Mouse (Mus musculus) small intestine, adult 2 months (tissue): ENCODE results near the gene Asic2. TPM values are rescaled to one million over a fixed set of nuclear protein-coding genes. Genes with fewer than 3 reads are reported as not detected.

Source experiments
- H3K27ac ChIP-seq: fragments of 200-500 bp; 2 replicates; pipeline ENCODE4 v1.5.1; 2012; ENCODE audit warnings: low read depth, low read length, control low read depth, inconsistent platforms; ENCODE audit not compliant: insufficient read depth
- H3K27me3 ChIP-seq: fragments of 200-500 bp; 2 replicates; pipeline ENCODE4 v1.6.1; 2012; ENCODE audit warnings: mild to moderate bottlenecking, moderate library complexity, low read length, inconsistent platforms; ENCODE audit not compliant: control insufficient read depth, insufficient read depth
- H3K36me3 ChIP-seq: fragments of 200-500 bp; 2 replicates; pipeline ENCODE4 v1.6.1; 2012; ENCODE audit warnings: mild to moderate bottlenecking, low read length, control low read depth, inconsistent platforms; ENCODE audit not compliant: control insufficient read depth, insufficient read depth
- H3K4me1 ChIP-seq: fragments of 200-500 bp; 2 replicates; pipeline ENCODE4 v1.6.1; 2012; ENCODE audit warnings: low read length, inconsistent platforms, mixed read lengths; ENCODE audit not compliant: control insufficient read depth, insufficient read depth, insufficient read length
- H3K4me3 ChIP-seq: fragments of 200-500 bp; 2 replicates; pipeline ENCODE4 v1.5.1; 2012; ENCODE audit warnings: low read depth, mild to moderate bottlenecking, control low read depth, inconsistent platforms, low read length, moderate library complexity
- CTCF ChIP-seq: fragments of 200-500 bp; IDR thresholded peaks from 2 replicates; pipeline ENCODE4 v1.5.1; 2012; ENCODE audit warnings: low read depth, mild to moderate bottlenecking, control low read depth, inconsistent platforms, low read length, moderate library complexity, mixed read lengths; ENCODE audit not compliant: insufficient replicate concordance, insufficient read length; ENCODE audit errors: extremely low read depth
- POLR2A ChIP-seq: fragments of 200-500 bp; IDR thresholded peaks from 2 replicates; pipeline ENCODE4 v1.6.1; 2012; ENCODE audit warnings: low read depth, mild to moderate bottlenecking, control low read depth, inconsistent platforms, low read length, moderate library complexity
- WGBS: fragments of 180-500 bp; shearing (Covaris S2); methylation state at CpG from one replicate; pipeline ENCODE4 v1.1.7; 2018; 5-methylcytosine and 5-hydroxymethylcytosine counted together
- polyA plus RNA-seq: library from polyadenylated mRNA; depleted of rRNA; stranded (reverse); fragments of >200 nt; gene quantifications from 2 replicates; pipeline ENCODE4 v1.2.3, GENCODE M21; 2012

Gene Asic2
- polyA plus RNA-seq, 1 experiment, result 1.4 TPM

- peak; percentile 10; the same call in 1 of the 2 replicates for TF ChIP-seq CTCF
- TF ChIP-seq POLR2A, result no peak
- no peak overlapping the region for H3K4me3 ChIP-seq
- H3K27ac ChIP-seq, result no peak overlapping the region
- no peaks in the 10 kb centered on the region for H3K4me1 ChIP-seq
- no peaks in the 10 kb centered on the region for H3K36me3 ChIP-seq
- H3K27me3 ChIP-seq, result no peaks in the 10 kb centered on the region
Observed at GRCm38 (mm10) chr11:81476231-81476630, 492.0 kb downstream of the Asic2 start.

- H3K4me1 ChIP-seq, result no peaks in the 10 kb centered on the region
- no peaks in the 10 kb centered on the region for H3K27me3 ChIP-seq
- no peak overlapping the region for H3K4me3 ChIP-seq
- H3K27ac ChIP-seq, result no peak overlapping the region
- 72% methylated on average over 2 of the region's 2 CpGs for WGBS
- no peaks in the 10 kb centered on the region for H3K36me3 ChIP-seq
- TF ChIP-seq CTCF (no peak), POLR2A (no peak)
Observed at GRCm38 (mm10) chr11:81474121-81474520, 494.1 kb downstream of the Asic2 start.

DNA sequence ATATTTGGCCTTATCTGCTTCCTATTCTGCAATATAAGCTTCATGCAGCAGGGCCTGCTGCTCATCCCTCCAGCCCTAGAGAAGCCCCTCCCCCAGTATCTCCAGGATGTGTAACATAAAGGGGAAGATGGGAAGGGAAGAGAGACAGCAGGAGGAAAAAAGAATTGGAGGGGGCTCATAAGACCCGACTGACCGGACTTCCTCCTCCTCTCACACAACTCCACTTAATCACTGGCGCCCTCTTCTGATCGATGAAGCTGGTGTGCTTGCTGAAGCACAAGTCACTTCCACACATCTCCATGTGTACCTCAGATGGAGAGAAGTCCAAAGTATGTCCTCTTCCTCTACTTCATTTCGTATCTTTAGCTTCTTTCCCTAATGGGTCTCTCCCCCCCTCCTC, 506.1 kb downstream of the Asic2 start:
- no peaks in the 10 kb centered on the region for H3K27me3 ChIP-seq
- H3K27ac ChIP-seq, result no peak overlapping the region
- WGBS, result 12% methylated on average over 5 of the region's 5 CpGs
- H3K36me3 ChIP-seq, result no peaks in the 10 kb centered on the region
- H3K4me1 ChIP-seq, result no peaks in the 10 kb centered on the region
- TF ChIP-seq POLR2A (no peak), CTCF (peak; percentile 21; the same call in 1 of the 2 replicates)
- no peak overlapping the region for H3K4me3 ChIP-seq

DNA sequence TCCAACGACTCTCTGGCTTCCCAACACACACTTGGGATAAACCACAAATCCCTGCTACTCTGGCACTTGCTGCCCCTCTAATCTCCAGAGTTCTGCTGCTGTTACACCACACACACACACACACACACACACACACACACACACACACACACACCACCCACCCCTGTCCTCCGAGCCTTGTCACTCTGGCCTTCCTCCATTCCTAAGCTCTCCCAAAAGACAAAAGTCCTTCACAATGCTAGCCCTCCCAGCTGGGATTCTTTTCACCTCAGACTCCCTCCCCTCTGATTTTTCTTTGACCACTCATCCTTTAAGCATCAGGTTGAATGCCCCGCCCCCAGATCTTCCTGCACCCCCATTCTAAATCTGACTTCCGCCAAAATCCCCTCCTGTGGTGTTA, 506.5 kb downstream of the Asic2 start:
- no peak overlapping the region for H3K4me3 ChIP-seq
- no peaks in the 10 kb centered on the region for H3K4me1 ChIP-seq
- no peaks in the 10 kb centered on the region for H3K36me3 ChIP-seq
- 40% methylated on average over 4 of the region's 4 CpGs for WGBS
- H3K27me3 ChIP-seq, result no peaks in the 10 kb centered on the region
- H3K27ac ChIP-seq, result no peak overlapping the region
- no peak for TF ChIP-seq CTCF
- TF ChIP-seq POLR2A, result no peak

DNA sequence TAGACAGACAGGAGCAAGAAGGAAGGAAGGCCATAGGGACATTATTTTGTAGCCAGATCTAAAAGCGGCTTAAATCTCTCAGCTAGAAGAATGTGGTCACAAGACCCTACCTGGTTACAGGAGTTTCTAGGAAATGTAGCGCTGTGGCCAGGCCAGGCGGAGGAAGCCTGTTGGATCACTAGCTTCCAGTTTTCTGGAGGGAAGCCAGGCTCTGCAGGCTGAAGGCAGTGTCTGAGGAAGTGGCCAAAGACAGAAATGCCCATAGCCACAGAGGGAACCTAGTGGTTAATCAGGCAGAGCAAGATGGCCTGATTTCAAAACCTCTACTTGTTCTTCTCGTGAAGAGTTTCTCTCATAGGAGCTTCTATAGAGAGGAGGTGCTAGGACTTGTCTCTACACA, 513.3 kb downstream of the Asic2 start:
- Histone ChIP-seq H3K4me1 (no peaks in the 10 kb centered on the region), H3K36me3 (no peaks in the 10 kb centered on the region), H3K4me3 (no peak overlapping the region), H3K27me3 (no peaks in the 10 kb centered on the region), H3K27ac (no peak overlapping the region)
- TF ChIP-seq POLR2A (no peak), CTCF (no peak)
- WGBS, result 78% methylated on average over 4 of the region's 4 CpGs

- 22% methylated on average over 1 of the region's 1 CpGs for WGBS
- Histone ChIP-seq H3K4me3 (no peak overlapping the region), H3K4me1 (no peaks in the 10 kb centered on the region), H3K27ac (no peak overlapping the region), H3K27me3 (no peaks in the 10 kb centered on the region), H3K36me3 (no peaks in the 10 kb centered on the region)
- TF ChIP-seq CTCF (no peak), POLR2A (no peak)
Observed at GRCm38 (mm10) chr11:81454111-81454510, 514.1 kb downstream of the Asic2 start.

DNA sequence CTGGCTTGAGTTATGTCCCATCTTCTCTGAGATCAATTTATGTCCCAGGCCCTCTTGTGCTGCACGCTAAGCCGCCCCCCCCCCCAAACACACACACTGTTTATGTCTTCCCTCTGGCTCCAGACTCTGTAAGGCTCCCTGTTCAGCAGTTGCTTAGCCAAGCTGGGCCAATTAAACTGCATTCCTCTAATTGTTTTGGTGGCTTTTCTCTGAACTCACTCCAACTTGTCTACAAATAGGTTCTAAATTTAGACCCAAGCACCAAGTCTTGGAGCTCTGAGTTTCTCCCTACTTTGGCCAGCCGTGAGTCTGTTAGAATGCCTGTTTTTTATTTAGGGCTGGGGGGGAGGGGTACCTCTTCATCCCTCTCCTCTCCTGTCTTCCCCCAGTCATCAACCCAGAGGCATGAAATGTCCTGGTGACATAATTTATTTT, 519.0 kb downstream of the Asic2 start:
- Histone ChIP-seq H3K27me3 (no peaks in the 10 kb centered on the region), H3K4me1 (no peaks in the 10 kb centered on the region), H3K4me3 (no peak overlapping the region), H3K27ac (no peak overlapping the region), H3K36me3 (no peaks in the 10 kb centered on the region)
- WGBS, result 51% methylated on average over 3 of the region's 3 CpGs
- TF ChIP-seq POLR2A, result no peak
- no peak for TF ChIP-seq CTCF

DNA sequence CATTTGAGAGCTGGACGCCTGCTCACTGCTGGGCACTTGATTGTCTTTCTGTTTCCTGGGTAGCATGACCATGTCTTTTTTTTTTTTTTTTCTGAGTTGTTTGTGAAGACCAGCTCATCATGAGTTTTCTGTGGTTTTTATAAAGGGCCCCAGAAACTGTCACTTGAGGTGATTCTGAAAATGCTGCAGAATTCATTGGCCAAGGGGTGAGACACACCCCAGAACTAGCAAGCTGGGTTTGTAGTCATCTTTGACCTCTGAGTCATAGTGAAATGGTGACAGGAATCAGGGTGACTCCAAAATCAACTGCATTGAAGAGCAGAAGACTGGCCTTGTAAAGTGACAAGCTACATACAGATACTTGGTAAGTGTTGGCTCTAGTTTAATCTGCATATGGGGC, 521.9 kb downstream of the Asic2 start:
- no peaks in the 10 kb centered on the region for H3K4me1 ChIP-seq
- no peak overlapping the region for H3K4me3 ChIP-seq
- no peak for TF ChIP-seq CTCF
- TF ChIP-seq POLR2A, result no peak
- no peaks in the 10 kb centered on the region for H3K27me3 ChIP-seq
- H3K36me3 ChIP-seq, result no peaks in the 10 kb centered on the region
- H3K27ac ChIP-seq, result no peak overlapping the region
- 77% methylated on average over 1 of the region's 1 CpGs for WGBS
